Mouse (Mus musculus): ENCODE measurements around the gene Galm. TPM values are rescaled to one million over a fixed set of nuclear protein-coding genes. Genes with fewer than 3 reads are reported as not detected.
"Not testable (repeated sequence)": the region's sequence is repeated elsewhere in the genome, so short reads cannot be mapped to it uniquely, and the experiment has no call there.

The Galm gene
- total RNA-seq, 1 experiment from 2014 or later, result 12.1 TPM

- ATAC-seq (replicated peaks in 1 of 2; ENCODE audit: insufficient read depth in 1 of 2, low FRiP score in 2 of 2, low TSS enrichment in 1 of 2, low read depth in 1 of 2, poor library complexity in 2 of 2, severe bottlenecking in 2 of 2), result no peak
Measured at GRCm38 (mm10) chr17:80174146-80174545, 46.9 kb downstream of the Galm start.

GRCm38 (mm10) chr17:80174699-80175385, 47.6 kb downstream of the Galm start:
- peak; percentile 17 to 23; a peak in 1 of 4 replicates for ATAC-seq (replicated peaks in 1 of 2; ENCODE audit: insufficient read depth in 1 of 2, low FRiP score in 2 of 2, low TSS enrichment in 1 of 2, low read depth in 1 of 2, poor library complexity in 2 of 2, severe bottlenecking in 2 of 2)

GRCm38 (mm10) chr17:80175386-80175739, 48.1 kb downstream of the Galm start:
- ATAC-seq (replicated peaks in 1 of 2; ENCODE audit: insufficient read depth in 1 of 2, low FRiP score in 2 of 2, low TSS enrichment in 1 of 2, low read depth in 1 of 2, poor library complexity in 2 of 2, severe bottlenecking in 2 of 2), result peak in 1 of 2 experiments; percentile 15; a peak in 1 of 4 replicates

GRCm38 (mm10) chr17:80175966-80176365, 48.7 kb downstream of the Galm start:
- ATAC-seq (replicated peaks in 1 of 2; ENCODE audit: insufficient read depth in 1 of 2, low FRiP score in 2 of 2, low TSS enrichment in 1 of 2, low read depth in 1 of 2, poor library complexity in 2 of 2, severe bottlenecking in 2 of 2), result no peak

GRCm38 (mm10) chr17:80178846-80179245, 51.6 kb downstream of the Galm start:
- ATAC-seq (replicated peaks in 1 of 2; ENCODE audit: insufficient read depth in 1 of 2, low FRiP score in 2 of 2, low TSS enrichment in 1 of 2, low read depth in 1 of 2, poor library complexity in 2 of 2, severe bottlenecking in 2 of 2), result not testable (repeated sequence)

- peak; percentile 75 to 89; a peak in 3 of 4 replicates for ATAC-seq (replicated peaks in 1 of 2; ENCODE audit: insufficient read depth in 1 of 2, low FRiP score in 2 of 2, low TSS enrichment in 1 of 2, low read depth in 1 of 2, poor library complexity in 2 of 2, severe bottlenecking in 2 of 2)
Measured at GRCm38 (mm10) chr17:80179959-80180358, 52.7 kb downstream of the Galm start.

GRCm38 (mm10) chr17:80180468-80180867, 53.2 kb downstream of the Galm start:
- no peak for ATAC-seq (replicated peaks in 1 of 2; ENCODE audit: insufficient read depth in 1 of 2, low FRiP score in 2 of 2, low TSS enrichment in 1 of 2, low read depth in 1 of 2, poor library complexity in 2 of 2, severe bottlenecking in 2 of 2)

GRCm38 (mm10) chr17:80183615-80184014, 56.3 kb downstream of the Galm start:
- no peak for ATAC-seq (replicated peaks in 1 of 2; ENCODE audit: insufficient read depth in 1 of 2, low FRiP score in 2 of 2, low TSS enrichment in 1 of 2, low read depth in 1 of 2, poor library complexity in 2 of 2, severe bottlenecking in 2 of 2)

GRCm38 (mm10) chr17:80193075-80193474, 65.8 kb downstream of the Galm start:
- ATAC-seq (replicated peaks in 1 of 2; ENCODE audit: insufficient read depth in 1 of 2, low FRiP score in 2 of 2, low TSS enrichment in 1 of 2, low read depth in 1 of 2, poor library complexity in 2 of 2, severe bottlenecking in 2 of 2), result peak; percentile 21 to 27; a peak in 2 of 4 replicates

GRCm38 (mm10) chr17:80199160-80199778, 72.0 kb downstream of the Galm start:
- ATAC-seq (replicated peaks in 1 of 2; ENCODE audit: insufficient read depth in 1 of 2, low FRiP score in 2 of 2, low TSS enrichment in 1 of 2, low read depth in 1 of 2, poor library complexity in 2 of 2, severe bottlenecking in 2 of 2), result 0 out of 4 replicates have a peak, but pooled peaks of 1 of the 2 experiments have one; percentile 27

GRCm38 (mm10) chr17:80205657-80206056, 78.4 kb downstream of the Galm start:
- ATAC-seq (replicated peaks in 1 of 2; ENCODE audit: insufficient read depth in 1 of 2, low FRiP score in 2 of 2, low TSS enrichment in 1 of 2, low read depth in 1 of 2, poor library complexity in 2 of 2, severe bottlenecking in 2 of 2), result no peak

GRCm38 (mm10) chr17:80206301-80206670, 79.0 kb downstream of the Galm start:
- ATAC-seq (replicated peaks in 1 of 2; ENCODE audit: insufficient read depth in 1 of 2, low FRiP score in 2 of 2, low TSS enrichment in 1 of 2, low read depth in 1 of 2, poor library complexity in 2 of 2, severe bottlenecking in 2 of 2), result peak in 1 of 2 experiments; percentile 16; a peak in 2 of 4 replicates

- ATAC-seq (replicated peaks in 1 of 2; ENCODE audit: insufficient read depth in 1 of 2, low FRiP score in 2 of 2, low TSS enrichment in 1 of 2, low read depth in 1 of 2, poor library complexity in 2 of 2, severe bottlenecking in 2 of 2), result peak; percentile 88 to 90
Measured at GRCm38 (mm10) chr17:80206671-80207581, 79.7 kb downstream of the Galm start, which contains the start of the genes Srsf7 and Ttc39d. Srsf7 (minus strand) TSS chr17:80207307. Ttc39d (plus strand) TSS chr17:80207460.

- ATAC-seq (replicated peaks in 1 of 2; ENCODE audit: insufficient read depth in 1 of 2, low FRiP score in 2 of 2, low TSS enrichment in 1 of 2, low read depth in 1 of 2, poor library complexity in 2 of 2, severe bottlenecking in 2 of 2), result not testable (repeated sequence)
Measured at GRCm38 (mm10) chr17:80213998-80214397, 86.7 kb downstream of the Galm start.

- no peak for ATAC-seq (replicated peaks in 1 of 2; ENCODE audit: insufficient read depth in 1 of 2, low FRiP score in 2 of 2, low TSS enrichment in 1 of 2, low read depth in 1 of 2, poor library complexity in 2 of 2, severe bottlenecking in 2 of 2)
Measured at GRCm38 (mm10) chr17:80220131-80220530, 92.9 kb downstream of the Galm start.

- ATAC-seq (replicated peaks in 1 of 2; ENCODE audit: insufficient read depth in 1 of 2, low FRiP score in 2 of 2, low TSS enrichment in 1 of 2, low read depth in 1 of 2, poor library complexity in 2 of 2, severe bottlenecking in 2 of 2), result no peak
Measured at GRCm38 (mm10) chr17:80221202-80221601, 93.9 kb downstream of the Galm start.

GRCm38 (mm10) chr17:80221890-80222628, 94.8 kb downstream of the Galm start:
- ATAC-seq (replicated peaks in 1 of 2; ENCODE audit: insufficient read depth in 1 of 2, low FRiP score in 2 of 2, low TSS enrichment in 1 of 2, low read depth in 1 of 2, poor library complexity in 2 of 2, severe bottlenecking in 2 of 2), result peak in 1 of 2 experiments; percentile 41; a peak in 1 of 4 replicates

All from hematopoietic stem cell, adult 5-6 weeks (primary cell).